Mouse (Mus musculus) hindbrain, embryonic 15.5 days (tissue): ENCODE data around the gene Zfp410. TPM values are rescaled to one million over a fixed set of nuclear protein-coding genes. Genes with fewer than 3 reads are reported as not detected.

Experiments
- polyA plus RNA-seq: library from polyadenylated mRNA; unstranded; fragments of >200 nt; fragmentation: Nextera tagmentation; extraction: Ambion mirVana; gene quantifications from 2 replicates; pipeline ENCODE4 v1.2.1, GENCODE M21; 2015

The Zfp410 gene
- polyA plus RNA-seq, 1 experiment from 2014 or later = 63.3 TPM

Other genes starting within 250 kb of the Zfp410 start
- 0.44 and 0.46 TPM in 2 replicates for gene Acot5, start 247.5 kb upstream of the Zfp410 start, polyA plus RNA-seq
- 0.84 and 1.7 TPM in 2 replicates for gene Acot6, start 216.2 kb upstream of the Zfp410 start, polyA plus RNA-seq
- gene Dnal1, start 202.5 kb upstream of the Zfp410 start, polyA plus RNA-seq = 7.2 and 7.8 TPM in 2 replicates
- gene Pnma1, start 168.4 kb upstream of the Zfp410 start, polyA plus RNA-seq = 4.0 and 4.5 TPM in 2 replicates
- 4.5 and 4.9 TPM in 2 replicates for gene Elmsan1, start 98.0 kb upstream of the Zfp410 start, polyA plus RNA-seq
- 13.6 and 16.2 TPM in 2 replicates for gene Ptgr2, start 31.6 kb upstream of the Zfp410 start, polyA plus RNA-seq
- gene Coq6, start 44.8 kb downstream of the Zfp410 start, polyA plus RNA-seq = 45.4 and 45.5 TPM in 2 replicates
- 17.2 and 17.8 TPM in 2 replicates for gene Fam161b, start 45.0 kb downstream of the Zfp410 start, polyA plus RNA-seq
- 12.0 and 12.7 TPM in 2 replicates for gene Entpd5, start 92.2 kb downstream of the Zfp410 start, polyA plus RNA-seq
- 5.0 and 5.1 TPM in 2 replicates for gene Bbof1, start 92.2 kb downstream of the Zfp410 start, polyA plus RNA-seq
- 20.9 and 21.0 TPM in 2 replicates for gene Rnf113a2, start 100.3 kb downstream of the Zfp410 start, polyA plus RNA-seq
- gene Aldh6a1, start 134.2 kb downstream of the Zfp410 start, polyA plus RNA-seq = 31.0 and 31.2 TPM in 2 replicates
- 31.2 and 32.6 TPM in 2 replicates for gene Lin52, start 134.6 kb downstream of the Zfp410 start, polyA plus RNA-seq